Comparison of ENCODE assay signal across 8 mouse cellular contexts in genomic region chr3:51652701-51653100, GRCm38 (mm10). TPM values are rescaled to one million over a fixed set of nuclear protein-coding genes. Genes with fewer than 3 reads are reported as not detected.
DNase-seq lines count a peak whose midpoint lies in the region; ATAC-seq and TF ChIP-seq lines count a peak whose summit lies in the region.

No protein-coding gene starts in this region.

- intact Hi-C loops in heart, postnatal 36 days (cut with DNase I) = loop anchor here (5.0 kb wide), 1 partner anchor 90 kb away; the partner anchor contains the start of gene Setd7

- H3K9me3 ChIP-seq in ES-Bruce4 (replicated peaks; ENCODE audit: control insufficient read depth, insufficient read depth, low read length, poor library complexity, severe bottlenecking) = no peaks in the 10 kb centered on the region
- no peaks in the 10 kb centered on the region for H3K9me3 ChIP-seq in forebrain, embryonic 13.5 days (replicated peaks)
- H3K9me3 ChIP-seq in midbrain, embryonic 10.5 days (replicated peaks) = no peaks in the 10 kb centered on the region

- H3K4me1 ChIP-seq in ES-Bruce4 (ENCODE audit: control insufficient read depth, insufficient read depth, low read length) = no peaks in the 10 kb centered on the region
- peaks cover 14% of the 10 kb centered on the region for H3K4me1 ChIP-seq in forebrain, embryonic 13.5 days
- peaks cover 21% of the 10 kb centered on the region for H3K4me1 ChIP-seq in midbrain, embryonic 10.5 days

- no peak for TF ChIP-seq POLR2A in ES-Bruce4 (IDR thresholded peaks at IDR 0.05; ENCODE audit: insufficient read depth, low read length)

- peak; percentile 17 for TF ChIP-seq CTCF in ES-Bruce4 (IDR thresholded peaks at IDR 0.05; ENCODE audit: low read depth, low read length)

- H3K27ac ChIP-seq in ES-Bruce4 (ENCODE audit: insufficient read depth, low read length) = peak overlapping the region; percentile 95
- H3K27ac ChIP-seq in forebrain, embryonic 13.5 days = no peak overlapping the region
- H3K27ac ChIP-seq in midbrain, embryonic 10.5 days (replicated peaks) = peak overlapping the region; percentile 76

- no peaks in the 10 kb centered on the region for H3K36me3 ChIP-seq in ES-Bruce4 (ENCODE audit: control insufficient read depth, insufficient read depth, low read length, poor library complexity, severe bottlenecking)
- no peaks in the 10 kb centered on the region for H3K36me3 ChIP-seq in forebrain, embryonic 13.5 days (ENCODE audit: poor library complexity, severe bottlenecking)
- no peaks in the 10 kb centered on the region for H3K36me3 ChIP-seq in midbrain, embryonic 10.5 days

- WGBS in forebrain, embryonic 13.5 days = 4% methylated on average over 8 of the region's 9 CpGs
- WGBS in midbrain, embryonic 10.5 days = 4% methylated on average over 9 of the region's 9 CpGs

- peak overlapping the region; percentile 29 for H3K4me2 ChIP-seq in forebrain, embryonic 13.5 days

- no peaks in the 10 kb centered on the region for H3K27me3 ChIP-seq in ES-Bruce4 (ENCODE audit: control insufficient read depth, insufficient read depth, low read length, poor library complexity, severe bottlenecking)
- no peaks in the 10 kb centered on the region for H3K27me3 ChIP-seq in forebrain, embryonic 13.5 days
- no peaks in the 10 kb centered on the region; the same call in none of the 2 replicates for H3K27me3 ChIP-seq in midbrain, embryonic 10.5 days (ENCODE audit: low read depth, poor library complexity, severe bottlenecking)

- TF ChIP-seq EP300 in ES-Bruce4 (IDR thresholded peaks at IDR 0.05; ENCODE audit: insufficient read depth, low read depth, low read length) = no peak

- peak; percentile 75 for DNase-seq in adrenal gland, postnatal 14 days
- DNase-seq in heart, postnatal 36 days = peak; percentile 38 to 40
- DNase-seq in kidney, postnatal 4 days = peak; percentile 58 to 72
- DNase-seq in midbrain, embryonic 10.5 days (ENCODE audit: low spot score) = peak; percentile 68
- DNase-seq in testis, postnatal 14 days (ENCODE audit: low spot score) = peak; percentile 15
- no peak for DNase-seq in layer of hippocampus, adult 9-10 months (ENCODE audit: low spot score)

- peak overlapping the region; percentile 60 for H3K4me3 ChIP-seq in ES-Bruce4 (ENCODE audit: low read depth, low read length)
- H3K4me3 ChIP-seq in forebrain, embryonic 13.5 days = no peak overlapping the region
- H3K4me3 ChIP-seq in midbrain, embryonic 10.5 days = peak overlapping the region; percentile 40

- peak overlapping the region; percentile 35 for H3K9ac ChIP-seq in ES-Bruce4 (ENCODE audit: low read depth, poor library complexity, severe bottlenecking)
- peak overlapping the region; percentile 41; the same call in 1 of the 2 replicates for H3K9ac ChIP-seq in forebrain, embryonic 13.5 days

- peak; percentile 22; the same call in 1 of the 2 replicates for ATAC-seq in forebrain, embryonic 13.5 days

RNA-seq across cellular contexts. Expression of gene Mgst2, which starts 7.5 kb away (rescaled TPM):
- polyA plus RNA-seq in ES-Bruce4 (2011; ENCODE audit: insufficient read depth, insufficient read length, low read depth, missing spikeins) = 0.61 and 1.3 TPM in 2 replicates
- 65.8 and 71.2 TPM in 2 replicates for total RNA-seq in adrenal gland, postnatal 14 days (2021)
- polyA plus RNA-seq in forebrain, embryonic 13.5 days (2015; fragmentation: Nextera tagmentation; extraction: Ambion mirVana) = 0.37 and 0.96 TPM in 2 replicates
- 1 to 10 TPM in 1 of 2 experiments, not detected in 1; 1.3 TPM for total RNA-seq in heart, postnatal 36 days (2021)
- 0.31 and 0.34 TPM in 2 replicates for polyA plus RNA-seq in midbrain, embryonic 10.5 days (2016; fragmentation: Nextera tagmentation; extraction: Ambion mirVana)
